Comparison of ENCODE assay signal across 8 mouse cellular contexts in genomic region chr3:51583574-51584391, GRCm38 (mm10). TPM values are rescaled to one million over a fixed set of nuclear protein-coding genes. Genes with fewer than 3 reads are reported as not detected.
DNase-seq lines count a peak whose midpoint lies in the region; ATAC-seq and TF ChIP-seq lines count a peak whose summit lies in the region.

No protein-coding gene starts in this region.

- H3K4me1 ChIP-seq in hindbrain, postnatal 0 days (ENCODE audit: insufficient read depth, low read length), result no peaks in the 10 kb centered on the region

- H3K4me2 ChIP-seq in hindbrain, postnatal 0 days (ENCODE audit: low read depth, low read length), result no peak overlapping the region

- H3K9me3 ChIP-seq in hindbrain, postnatal 0 days (ENCODE audit: low read length), result no peaks in the 10 kb centered on the region

- DNase-seq in R1 (ENCODE audit: low read depth, low spot score), result peak; percentile 76
- DNase-seq in cerebellum, postnatal 14 days, result peak; percentile 91 to 94
- DNase-seq in gastrocnemius, adult 2 months, result peak; percentile 83
- DNase-seq in hindbrain, postnatal 0 days (ENCODE audit: low spot score), result peak; percentile 93
- peak; percentile 70 to 82 for DNase-seq in layer of hippocampus, postnatal 36 days
- peak; percentile 70 for DNase-seq in right cerebral cortex, postnatal 25 days
- peak; percentile 59 to 85 for DNase-seq in urinary bladder, postnatal 4 days (ENCODE audit: low spot score in 2 of 2)

- peak; percentile 82 for TF ChIP-seq CTCF in gastrocnemius, adult 2 months (IDR thresholded peaks at IDR 0.05)
- TF ChIP-seq CTCF in hindbrain, postnatal 0 days (IDR thresholded peaks at IDR 0.05; ENCODE audit: low read depth), result peak; percentile 89

- peak overlapping the region; percentile 35; the same call in 1 of the 2 replicates for H3K27ac ChIP-seq in gastrocnemius, adult 2 months
- no peak overlapping the region for H3K27ac ChIP-seq in hindbrain, postnatal 0 days

- peak overlapping the region; percentile 34 for H3K4me3 ChIP-seq in gastrocnemius, adult 2 months
- H3K4me3 ChIP-seq in hindbrain, postnatal 0 days (ENCODE audit: low read length), result no peak overlapping the region

- 22% methylated on average over 18 of the region's 18 CpGs for WGBS in hindbrain, postnatal 0 days

- no peaks in the 10 kb centered on the region for H3K36me3 ChIP-seq in hindbrain, postnatal 0 days (ENCODE audit: insufficient read depth, low read length)

- intact Hi-C loops in gastrocnemius, adult 2 months (cut with DNase I), result loop anchor here (1.0 to 5.0 kb wide), 2 partner anchors 65 to 659 kb away; no protein-coding TSS in a partner anchor

- no peaks in the 10 kb centered on the region for H3K27me3 ChIP-seq in hindbrain, postnatal 0 days (ENCODE audit: insufficient read depth, low read length)

- peak; percentile 88 for ATAC-seq in hindbrain, postnatal 0 days
- peak; percentile 76 for ATAC-seq in megakaryocyte-erythroid progenitor cell, adult 5-6 weeks (replicated peaks; ENCODE audit: low FRiP score, low TSS enrichment, poor library complexity, severe bottlenecking)

- H3K9ac ChIP-seq in hindbrain, postnatal 0 days (replicated peaks; ENCODE audit: low read length), result no peak overlapping the region

RNA-seq across cellular contexts. Expression of gene Setd7, which starts 23.1 kb away (rescaled TPM):
- total RNA-seq in gastrocnemius, adult 2 months (2021), result 100 to 1,000 TPM; 148 to 167 TPM
- total RNA-seq in hindbrain, postnatal 0 days (2014; rRNA removed), result 10.1 and 20.6 TPM in 2 replicates
- polyA plus RNA-seq in hindbrain, postnatal 0 days (2015; fragmentation: Nextera tagmentation; extraction: Ambion mirVana), result 2.4 and 2.5 TPM in 2 replicates
- total RNA-seq in layer of hippocampus, postnatal 36 days (2021), result 100 to 1,000 TPM; 159 to 165 TPM
- 15.9 and 34.5 TPM in 2 replicates for total RNA-seq in megakaryocyte-erythroid progenitor cell, adult 5-6 weeks (2014; fragmentation: Nextera tagmentation)
- total RNA-seq in megakaryocyte-erythroid progenitor cell, adult 5-6 weeks (2017), result 12.5 and 19.3 TPM in 2 replicates
